ENCODE assay signal across 8 mouse cellular contexts in the genomic region with DNA sequence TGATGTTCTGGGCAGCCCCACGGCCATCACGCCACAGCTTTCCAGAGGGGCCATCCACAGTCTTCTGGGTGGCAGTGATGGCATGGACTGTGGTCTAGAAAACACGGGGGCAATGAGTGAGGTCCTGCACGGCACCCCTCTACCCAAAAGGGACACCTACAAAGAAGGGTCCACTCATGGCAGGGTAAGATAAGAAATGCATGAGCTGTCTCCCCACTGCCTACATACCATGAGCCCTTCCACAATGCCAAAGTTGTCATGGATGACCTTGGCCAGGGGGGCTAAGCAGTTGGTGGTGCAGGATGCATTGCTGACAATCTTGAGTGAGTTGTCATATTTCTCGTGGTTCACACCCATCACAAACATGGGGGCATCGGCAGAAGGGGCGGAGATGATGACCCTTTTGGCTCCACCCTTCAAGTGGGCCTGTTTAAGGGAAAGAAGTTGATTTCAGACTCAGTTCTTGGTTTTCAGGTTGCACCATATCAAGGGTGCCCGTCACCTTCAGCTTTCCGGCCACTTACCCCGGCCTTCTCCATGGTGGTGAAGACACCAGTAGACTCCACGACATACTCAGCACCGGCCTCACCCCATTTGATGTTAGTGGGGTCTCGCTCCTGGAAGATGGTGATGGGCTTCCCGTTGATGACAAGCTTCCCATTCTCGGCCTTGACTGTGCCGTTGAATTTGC. TPM values are rescaled to one million over a fixed set of nuclear protein-coding genes. Genes with fewer than 3 reads are reported as not detected.
DNase-seq lines count a peak whose midpoint lies in the region; ATAC-seq and TF ChIP-seq lines count a peak whose summit lies in the region.
"Not testable (repeated sequence)": the region's sequence is repeated elsewhere in the genome, so short reads cannot be mapped to it uniquely, and the experiment has no call there.

No protein-coding gene starts in this region.

- ATAC-seq in forebrain, embryonic 12.5 days (ENCODE audit: low FRiP score); heart, embryonic 14.5 days (ENCODE audit: insufficient number of reproducible peaks, insufficient read depth, low FRiP score, low read depth); intestine, embryonic 15.5 days; liver, embryonic 15.5 days (ENCODE audit: insufficient read depth); midbrain, embryonic 13.5 days: not testable (repeated sequence)

- H3K4me2 ChIP-seq in forebrain, embryonic 12.5 days: peak overlapping the region; percentile 36
- H3K4me2 ChIP-seq in heart, embryonic 14.5 days (ENCODE audit: low read length): peak overlapping the region; percentile 70
- peak overlapping the region; percentile 63 for H3K4me2 ChIP-seq in intestine, embryonic 15.5 days (replicated peaks)
- H3K4me2 ChIP-seq in liver, embryonic 15.5 days: peak overlapping the region; percentile 15; the same call in 1 of the 2 replicates
- 0 out of 2 replicates have a peak overlapping the region, but pooled peaks have one; percentile 3 for H3K4me2 ChIP-seq in midbrain, embryonic 13.5 days (replicated peaks)

- peak overlapping the region; percentile 19 for H3K4me3 ChIP-seq in bone marrow macrophage, adult 2 months (ENCODE audit: insufficient read depth, low read length)
- peak overlapping the region; percentile 16; the same call in 1 of the 2 replicates for H3K4me3 ChIP-seq in forebrain, embryonic 12.5 days (replicated peaks)
- H3K4me3 ChIP-seq in heart, embryonic 14.5 days (ENCODE audit: control insufficient read depth in 1 of 2, insufficient read depth in 1 of 2, low read depth in 1 of 2, low read length in 2 of 2): peak overlapping the region; percentile 76 to 86
- not testable (repeated sequence) for H3K4me3 ChIP-seq in intestine, embryonic 15.5 days (replicated peaks); liver, embryonic 15.5 days (replicated peaks); midbrain, embryonic 13.5 days (replicated peaks)
- H3K4me3 ChIP-seq in limb, embryonic 10.5 days: peak overlapping the region; percentile 15; the same call in 1 of the 2 replicates

- DNase-seq in 416B (ENCODE audit: low read depth): peak; percentile 36
- not testable (repeated sequence) for DNase-seq in limb, embryonic 10.5 days (ENCODE audit: low spot score)

- not testable (repeated sequence) for H3K4me1 ChIP-seq in bone marrow macrophage, adult 2 months (ENCODE audit: control insufficient read depth, insufficient read depth, low read length)
- H3K4me1 ChIP-seq in forebrain, embryonic 12.5 days: peaks cover 56% of the 10 kb centered on the region
- H3K4me1 ChIP-seq in heart, embryonic 14.5 days (ENCODE audit: control insufficient read depth in 2 of 2, insufficient read depth in 2 of 2, low read length in 2 of 2): peaks cover 22 to 42% of the 10 kb centered on the region in 2 experiments
- H3K4me1 ChIP-seq in intestine, embryonic 15.5 days (replicated peaks): peaks cover 40% of the 10 kb centered on the region
- peaks cover 48% of the 10 kb centered on the region for H3K4me1 ChIP-seq in limb, embryonic 10.5 days
- H3K4me1 ChIP-seq in liver, embryonic 15.5 days (replicated peaks): peaks cover 73% of the 10 kb centered on the region
- H3K4me1 ChIP-seq in midbrain, embryonic 13.5 days (replicated peaks): peaks cover 58% of the 10 kb centered on the region

- TF ChIP-seq POLR2A in bone marrow macrophage, adult 2 months (IDR thresholded peaks at IDR 0.05; ENCODE audit: borderline replicate concordance, low read depth, low read length): not testable (repeated sequence)

- peaks cover 63% of the 10 kb centered on the region for H3K36me3 ChIP-seq in forebrain, embryonic 12.5 days (replicated peaks)
- H3K36me3 ChIP-seq in heart, embryonic 14.5 days (ENCODE audit: control insufficient read depth, insufficient read depth, low read length): peaks cover 69% of the 10 kb centered on the region
- peaks cover 17% of the 10 kb centered on the region for H3K36me3 ChIP-seq in intestine, embryonic 15.5 days
- H3K36me3 ChIP-seq in limb, embryonic 10.5 days: peaks cover 80% of the 10 kb centered on the region
- H3K36me3 ChIP-seq in liver, embryonic 15.5 days (replicated peaks): peaks cover 67% of the 10 kb centered on the region
- peaks cover 61% of the 10 kb centered on the region for H3K36me3 ChIP-seq in midbrain, embryonic 13.5 days

- not testable (repeated sequence) for TF ChIP-seq CTCF in bone marrow macrophage, adult 2 months (IDR thresholded peaks at IDR 0.05; ENCODE audit: low read depth, low read length)

- H3K27ac ChIP-seq in bone marrow macrophage, adult 2 months (ENCODE audit: insufficient read depth, low read depth, low read length); forebrain, embryonic 12.5 days; intestine, embryonic 15.5 days; limb, embryonic 10.5 days; liver, embryonic 15.5 days (replicated peaks); midbrain, embryonic 13.5 days: not testable (repeated sequence)
- H3K27ac ChIP-seq in heart, embryonic 14.5 days (replicated peaks in 1 of 2; ENCODE audit: control insufficient read depth in 1 of 2, insufficient read depth in 1 of 2, low read depth in 2 of 2, low read length in 2 of 2): peak overlapping the region; percentile 51 to 86; a peak in 3 of 4 replicates

- WGBS in forebrain, embryonic 12.5 days: 70% methylated on average over 13 of the region's 16 CpGs
- WGBS in heart, embryonic 14.5 days: 40% methylated on average over 9 of the region's 16 CpGs
- WGBS in intestine, embryonic 15.5 days: 67% methylated on average over 13 of the region's 16 CpGs
- 81% methylated on average over 13 of the region's 16 CpGs for WGBS in limb, embryonic 10.5 days
- WGBS in liver, embryonic 15.5 days (ENCODE audit: insufficient replicate concordance): 68% methylated on average over 14 of the region's 16 CpGs
- WGBS in midbrain, embryonic 13.5 days: 77% methylated on average over 13 of the region's 16 CpGs

- H3K27me3 ChIP-seq in forebrain, embryonic 12.5 days; heart, embryonic 14.5 days (ENCODE audit: control insufficient read depth, insufficient read depth, low read length); intestine, embryonic 15.5 days (replicated peaks); limb, embryonic 10.5 days (ENCODE audit: low read depth, poor library complexity, severe bottlenecking); liver, embryonic 15.5 days; midbrain, embryonic 13.5 days: not testable (repeated sequence)

- not testable (repeated sequence) for H3K9ac ChIP-seq in forebrain, embryonic 12.5 days; intestine, embryonic 15.5 days; liver, embryonic 15.5 days; midbrain, embryonic 13.5 days (replicated peaks)
- H3K9ac ChIP-seq in heart, embryonic 14.5 days (ENCODE audit: low read length): peak overlapping the region; percentile 97

- H3K9me3 ChIP-seq in forebrain, embryonic 12.5 days; heart, embryonic 14.5 days (ENCODE audit: control insufficient read depth, low read length); intestine, embryonic 15.5 days; limb, embryonic 10.5 days (replicated peaks); liver, embryonic 15.5 days (replicated peaks); midbrain, embryonic 13.5 days: not testable (repeated sequence)

RNA-seq across cellular contexts. Expression of a gene that starts 3.5 kb away (rescaled TPM):
- 229 and 264 TPM in 2 replicates for polyA plus RNA-seq in bone marrow macrophage, adult 2 months (2012; ENCODE audit: insufficient read depth, insufficient read length, missing spikeins)
- 2,231 and 2,319 TPM in 2 replicates for polyA plus RNA-seq in forebrain, embryonic 12.5 days (2016; fragmentation: Nextera tagmentation; extraction: Ambion mirVana)
- 4,765 and 5,242 TPM in 2 replicates for polyA plus RNA-seq in heart, embryonic 14.5 days (2014; fragmentation: Nextera tagmentation; extraction: Ambion mirVana)
- polyA plus RNA-seq in intestine, embryonic 15.5 days (2015; fragmentation: Nextera tagmentation; extraction: Ambion mirVana): 2,230 and 2,316 TPM in 2 replicates
- polyA plus RNA-seq in limb, embryonic 10.5 days (2016; fragmentation: Nextera tagmentation; extraction: Ambion mirVana): 2,585 and 3,112 TPM in 2 replicates
- 1,016 and 1,025 TPM in 2 replicates for polyA plus RNA-seq in liver, embryonic 15.5 days (2015; fragmentation: Nextera tagmentation; extraction: Ambion mirVana)
- 1,484 and 1,546 TPM in 2 replicates for polyA plus RNA-seq in midbrain, embryonic 13.5 days (2015; fragmentation: Nextera tagmentation; extraction: Ambion mirVana)

RNA-seq across cellular contexts. Expression of a gene that starts 17.7 kb away (rescaled TPM):
- polyA plus RNA-seq in bone marrow macrophage, adult 2 months (2012; ENCODE audit: insufficient read depth, insufficient read length, missing spikeins): 51.8 and 57.0 TPM in 2 replicates
- polyA plus RNA-seq in forebrain, embryonic 12.5 days (2016; fragmentation: Nextera tagmentation; extraction: Ambion mirVana): 15.9 and 16.0 TPM in 2 replicates
- 8.7 and 9.7 TPM in 2 replicates for polyA plus RNA-seq in heart, embryonic 14.5 days (2014; fragmentation: Nextera tagmentation; extraction: Ambion mirVana)
- 6.9 and 7.2 TPM in 2 replicates for polyA plus RNA-seq in intestine, embryonic 15.5 days (2015; fragmentation: Nextera tagmentation; extraction: Ambion mirVana)
- 10.9 and 15.5 TPM in 2 replicates for polyA plus RNA-seq in limb, embryonic 10.5 days (2016; fragmentation: Nextera tagmentation; extraction: Ambion mirVana)
- 4.3 and 5.2 TPM in 2 replicates for polyA plus RNA-seq in liver, embryonic 15.5 days (2015; fragmentation: Nextera tagmentation; extraction: Ambion mirVana)
- polyA plus RNA-seq in midbrain, embryonic 13.5 days (2015; fragmentation: Nextera tagmentation; extraction: Ambion mirVana): 14.9 and 19.3 TPM in 2 replicates

RNA-seq across cellular contexts. Expression of a gene that starts 28.7 kb away (rescaled TPM):
- 83.1 and 85.5 TPM in 2 replicates for polyA plus RNA-seq in bone marrow macrophage, adult 2 months (2012; ENCODE audit: insufficient read depth, insufficient read length, missing spikeins)
- polyA plus RNA-seq in forebrain, embryonic 12.5 days (2016; fragmentation: Nextera tagmentation; extraction: Ambion mirVana): 221 and 246 TPM in 2 replicates
- 66.0 and 67.5 TPM in 2 replicates for polyA plus RNA-seq in heart, embryonic 14.5 days (2014; fragmentation: Nextera tagmentation; extraction: Ambion mirVana)
- polyA plus RNA-seq in intestine, embryonic 15.5 days (2015; fragmentation: Nextera tagmentation; extraction: Ambion mirVana): 83.3 and 96.9 TPM in 2 replicates
- polyA plus RNA-seq in limb, embryonic 10.5 days (2016; fragmentation: Nextera tagmentation; extraction: Ambion mirVana): 285 and 288 TPM in 2 replicates
- 93.2 and 109 TPM in 2 replicates for polyA plus RNA-seq in liver, embryonic 15.5 days (2015; fragmentation: Nextera tagmentation; extraction: Ambion mirVana)
- polyA plus RNA-seq in midbrain, embryonic 13.5 days (2015; fragmentation: Nextera tagmentation; extraction: Ambion mirVana): 101 and 103 TPM in 2 replicates

RNA-seq across cellular contexts. Expression of a gene that starts 28.8 kb away (rescaled TPM):
- polyA plus RNA-seq in bone marrow macrophage, adult 2 months (2012; ENCODE audit: insufficient read depth, insufficient read length, missing spikeins): 68.6 and 82.0 TPM in 2 replicates
- polyA plus RNA-seq in forebrain, embryonic 12.5 days (2016; fragmentation: Nextera tagmentation; extraction: Ambion mirVana): 192 and 193 TPM in 2 replicates
- 261 and 264 TPM in 2 replicates for polyA plus RNA-seq in heart, embryonic 14.5 days (2014; fragmentation: Nextera tagmentation; extraction: Ambion mirVana)
- 267 and 273 TPM in 2 replicates for polyA plus RNA-seq in intestine, embryonic 15.5 days (2015; fragmentation: Nextera tagmentation; extraction: Ambion mirVana)
- 213 and 231 TPM in 2 replicates for polyA plus RNA-seq in limb, embryonic 10.5 days (2016; fragmentation: Nextera tagmentation; extraction: Ambion mirVana)
- polyA plus RNA-seq in liver, embryonic 15.5 days (2015; fragmentation: Nextera tagmentation; extraction: Ambion mirVana): 145 and 160 TPM in 2 replicates
- polyA plus RNA-seq in midbrain, embryonic 13.5 days (2015; fragmentation: Nextera tagmentation; extraction: Ambion mirVana): 163 and 165 TPM in 2 replicates

RNA-seq across cellular contexts. Expression of a gene that starts 31.1 kb away (rescaled TPM):
- 10.7 and 11.4 TPM in 2 replicates for polyA plus RNA-seq in bone marrow macrophage, adult 2 months (2012; ENCODE audit: insufficient read depth, insufficient read length, missing spikeins)
- 62.9 and 63.6 TPM in 2 replicates for polyA plus RNA-seq in forebrain, embryonic 12.5 days (2016; fragmentation: Nextera tagmentation; extraction: Ambion mirVana)
- polyA plus RNA-seq in heart, embryonic 14.5 days (2014; fragmentation: Nextera tagmentation; extraction: Ambion mirVana): 35.3 and 36.6 TPM in 2 replicates
- polyA plus RNA-seq in intestine, embryonic 15.5 days (2015; fragmentation: Nextera tagmentation; extraction: Ambion mirVana): 68.1 and 70.3 TPM in 2 replicates
- polyA plus RNA-seq in limb, embryonic 10.5 days (2016; fragmentation: Nextera tagmentation; extraction: Ambion mirVana): 94.6 and 119 TPM in 2 replicates
- 32.1 and 33.5 TPM in 2 replicates for polyA plus RNA-seq in liver, embryonic 15.5 days (2015; fragmentation: Nextera tagmentation; extraction: Ambion mirVana)
- polyA plus RNA-seq in midbrain, embryonic 13.5 days (2015; fragmentation: Nextera tagmentation; extraction: Ambion mirVana): 43.2 and 45.9 TPM in 2 replicates

Comparison
In these comparisons a context has a peak if more than half of its experiments do, and no peak if none do; other contexts are left out.
1. H3K4me2 ChIP-seq: peak in every context shown above with its lines; median percentile 70 in heart, embryonic 14.5 days; 63 in intestine, embryonic 15.5 days; 36 in forebrain, embryonic 12.5 days; 15 in liver, embryonic 15.5 days; 3 in midbrain, embryonic 13.5 days.